Mouse (Mus musculus): ENCODE data around the gene Slc1a2.

The Slc1a2 gene

DNA sequence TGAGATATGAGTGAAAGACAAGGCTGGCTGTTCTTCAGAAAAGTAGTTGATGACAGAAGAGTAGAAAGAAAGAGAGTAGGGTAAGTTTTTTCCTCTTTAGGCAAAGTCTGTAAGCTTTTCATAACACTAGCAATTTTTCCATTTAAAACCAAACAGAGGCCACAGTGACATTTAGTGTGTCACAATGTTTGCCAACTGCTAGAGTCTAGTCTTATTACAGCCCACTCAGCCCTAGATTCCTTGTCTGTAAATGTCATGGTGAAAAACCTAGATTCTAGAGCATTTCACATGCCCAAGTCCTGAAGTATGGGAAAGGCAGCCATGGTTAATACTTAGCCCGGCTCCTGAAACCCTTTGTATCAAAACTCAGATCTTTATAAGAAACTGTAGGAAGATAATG, 112.8 kb downstream of the Slc1a2 start:
- DNase-seq: no peak

DNA sequence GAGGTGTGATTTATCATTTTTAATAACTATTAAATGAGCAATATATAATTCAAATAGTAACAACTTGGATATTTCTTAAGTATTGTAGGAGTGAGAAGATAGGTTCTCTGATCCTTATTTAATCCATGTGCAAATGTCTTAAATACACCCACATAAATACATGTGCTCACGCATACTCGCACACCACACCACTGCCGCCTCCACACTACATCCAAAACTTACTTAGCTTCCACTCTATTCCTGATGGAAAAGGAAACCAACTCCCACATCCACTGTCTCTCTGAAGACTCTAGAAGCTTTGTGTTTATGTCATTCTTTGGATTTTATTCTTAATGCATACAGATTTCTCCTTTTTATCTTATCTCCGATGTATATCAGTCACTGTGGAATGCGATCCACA, 113.8 kb downstream of the Slc1a2 start:
- no peak for DNase-seq

DNA sequence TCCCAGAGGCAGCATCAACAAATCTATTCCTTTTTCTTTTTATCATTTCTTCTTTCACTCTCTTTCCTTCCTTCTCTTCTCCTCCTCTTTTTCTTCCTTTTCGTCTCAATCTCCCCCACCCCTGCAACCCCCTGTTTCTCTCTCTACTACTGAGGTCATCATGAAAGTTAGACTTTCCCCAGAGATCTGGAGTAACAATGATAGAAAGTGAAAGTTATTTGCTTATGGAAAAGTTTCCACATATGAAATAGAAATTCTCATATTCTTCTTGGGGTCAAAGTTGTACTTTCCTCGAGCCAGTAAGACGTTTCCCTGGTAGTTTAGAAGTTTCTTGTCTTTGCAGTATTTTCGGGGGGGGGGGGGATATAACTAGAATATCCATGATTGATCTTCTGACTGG, 116.2 kb downstream of the Slc1a2 start:
- no peak for DNase-seq

GRCm38 (mm10) chr2:102775561-102775960, 117.1 kb downstream of the Slc1a2 start:
- no peak for DNase-seq

- no peak for DNase-seq
Measured at GRCm38 (mm10) chr2:102778208-102778607, 119.7 kb downstream of the Slc1a2 start.

DNA sequence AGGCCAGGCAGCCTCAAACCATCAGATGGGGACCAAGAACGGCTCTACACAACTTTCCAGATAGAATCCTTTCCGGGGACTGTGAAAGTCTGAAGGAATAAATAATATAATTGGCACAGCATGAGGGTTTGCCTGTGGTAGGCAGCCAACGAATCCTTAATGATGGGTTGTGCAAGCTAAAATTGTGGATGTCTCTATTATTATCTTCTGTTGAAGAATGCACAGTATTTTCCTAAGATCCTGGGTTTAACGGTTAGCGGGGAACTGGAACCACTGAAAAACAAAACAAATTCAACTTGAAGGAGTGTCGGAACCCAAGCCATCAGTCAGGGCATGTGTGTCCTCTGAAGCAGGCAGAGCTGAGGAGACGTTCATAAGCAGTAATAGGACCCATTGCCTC, 124.3 kb downstream of the Slc1a2 start:
- no peak for DNase-seq

- no peak for DNase-seq
Measured at GRCm38 (mm10) chr2:102785696-102786095, 127.2 kb downstream of the Slc1a2 start.

DNA sequence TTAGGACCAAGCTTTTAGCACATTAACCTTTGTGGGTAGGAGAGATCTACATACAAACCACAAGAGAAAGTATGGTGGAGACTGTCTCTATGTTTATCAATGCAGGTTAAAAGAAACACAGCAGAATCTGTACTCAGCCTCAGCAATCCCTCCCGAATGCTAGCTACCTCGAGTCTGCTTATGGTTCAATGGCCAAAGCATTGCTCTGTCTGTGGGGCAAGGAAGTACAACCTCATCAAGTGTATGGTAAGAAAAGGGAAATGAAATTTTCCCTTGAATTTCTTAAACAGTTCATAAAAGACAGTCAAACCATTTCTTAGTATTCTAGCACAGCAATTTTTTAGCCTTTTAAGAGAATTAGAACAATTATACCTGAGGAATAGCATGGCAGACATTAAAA, 133.2 kb downstream of the Slc1a2 start:
- no peak for DNase-seq

DNA sequence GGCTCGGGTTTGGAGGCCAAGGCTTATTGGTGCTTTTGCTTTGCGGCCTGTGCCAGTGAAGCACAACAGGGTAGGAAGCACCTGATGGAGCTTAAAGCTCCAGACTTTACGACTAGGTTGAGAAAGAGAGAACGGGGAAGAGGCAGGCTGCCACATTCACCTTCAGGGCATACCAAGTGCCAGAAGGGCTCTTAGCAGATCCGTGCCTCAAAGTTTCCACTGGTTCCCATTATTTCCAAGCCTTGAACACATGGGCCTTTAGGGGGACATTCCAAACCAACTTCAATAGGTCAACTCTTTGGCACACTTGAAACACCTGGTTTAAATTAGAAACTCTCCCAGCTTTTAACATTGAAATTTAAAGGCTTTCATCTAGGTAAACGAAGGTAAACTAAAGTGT, 134.3 kb downstream of the Slc1a2 start:
- DNase-seq: no peak

- DNase-seq: no peak
Measured at GRCm38 (mm10) chr2:102795034-102795433, 136.6 kb downstream of the Slc1a2 start.

DNA sequence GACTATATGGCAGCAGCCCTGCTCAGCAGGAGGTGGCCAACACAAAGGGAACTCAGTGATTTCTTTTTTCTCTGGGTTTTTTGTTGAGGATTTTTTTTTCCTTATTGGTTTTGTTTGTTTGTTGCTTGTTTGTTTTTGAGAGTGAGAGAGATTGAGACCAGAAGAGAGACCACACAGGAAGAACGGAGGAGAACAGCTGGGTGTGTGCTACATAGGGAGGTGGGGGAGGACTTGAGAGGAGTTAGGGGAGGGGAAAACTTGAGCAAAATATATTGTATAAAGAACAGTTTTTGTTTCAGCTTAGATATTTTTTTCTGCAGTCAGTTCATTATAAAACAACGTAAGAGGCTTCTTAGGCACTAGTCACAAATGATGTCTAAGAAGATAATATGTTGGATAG, 139.7 kb downstream of the Slc1a2 start:
- no peak for DNase-seq

GRCm38 (mm10) chr2:102801899-102802298, 143.4 kb downstream of the Slc1a2 start:
- DNase-seq: no peak

DNA sequence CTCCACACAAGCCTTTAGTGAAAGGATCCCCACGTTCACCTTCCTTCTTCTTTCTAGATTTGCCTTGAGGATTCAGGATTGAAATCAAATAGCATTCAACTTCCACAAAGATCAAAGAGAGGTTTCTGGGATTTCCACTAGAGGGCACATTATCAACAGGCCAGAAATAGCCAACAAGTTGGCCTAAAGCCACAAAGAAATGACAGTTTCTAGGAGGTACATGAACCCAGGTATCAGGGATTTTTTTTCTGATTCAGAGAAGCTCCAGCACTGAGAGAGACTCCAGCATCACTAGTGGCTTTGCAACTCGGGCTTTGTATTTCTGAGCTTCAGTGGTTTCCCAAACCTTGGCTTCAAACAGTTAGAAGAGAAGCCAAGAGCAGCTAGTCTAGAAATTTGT, 145.7 kb downstream of the Slc1a2 start:
- peak; percentile 25 for DNase-seq

DNA sequence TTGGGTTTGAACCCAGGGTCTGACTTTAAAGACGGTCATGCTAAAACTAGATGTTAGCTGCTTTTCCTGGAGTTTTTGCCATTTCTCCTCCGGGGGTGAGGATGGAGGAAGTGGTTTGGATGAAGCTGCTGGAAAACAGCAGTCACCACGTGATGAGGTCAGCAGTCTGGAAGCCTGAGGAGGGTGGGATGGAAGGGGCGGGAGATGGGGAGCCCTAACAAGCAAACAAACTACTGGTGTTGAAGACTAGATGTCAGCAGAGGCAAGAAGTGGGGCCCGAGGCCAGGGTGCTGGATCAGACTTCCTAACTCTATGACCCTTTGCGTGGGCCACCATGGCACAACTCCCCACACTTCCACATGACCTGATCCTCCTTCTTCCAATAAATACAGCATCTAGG, 146.8 kb downstream of the Slc1a2 start:
- DNase-seq: no peak

DNA sequence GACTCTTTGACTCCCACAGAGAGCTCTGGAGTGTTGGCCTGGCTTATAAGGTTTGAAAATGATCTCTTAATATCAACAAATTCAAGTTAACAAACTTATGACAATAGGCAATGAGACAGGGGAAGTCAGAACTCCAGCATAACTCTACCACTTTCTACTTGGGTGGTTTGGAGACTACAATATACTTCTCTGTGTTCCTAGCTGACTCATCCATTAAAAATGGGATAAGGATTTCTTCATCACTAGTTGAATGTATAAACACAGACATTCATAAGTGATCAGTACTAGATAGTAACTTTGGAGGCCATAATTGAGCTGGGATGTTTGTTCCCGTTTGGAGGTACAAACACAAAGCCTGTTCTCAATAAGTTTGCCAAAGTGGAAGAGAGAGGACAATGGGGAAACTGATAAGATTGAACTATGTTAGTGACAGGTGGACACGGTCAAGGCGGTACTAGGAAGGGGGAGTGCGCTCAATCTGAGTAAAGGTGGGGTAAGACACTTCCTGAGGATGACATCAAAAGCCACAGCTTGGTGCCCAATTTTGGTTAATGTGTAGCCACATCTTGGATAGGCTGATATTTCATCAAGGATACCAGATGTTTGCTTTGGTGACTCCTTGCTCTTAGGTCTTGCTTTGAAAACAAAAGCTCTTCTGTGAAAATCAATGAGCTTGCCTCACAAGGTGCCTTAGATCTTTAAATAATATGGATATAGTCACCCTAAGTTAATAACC, 147.5 kb downstream of the Slc1a2 start:
- no peak for DNase-seq

DNA sequence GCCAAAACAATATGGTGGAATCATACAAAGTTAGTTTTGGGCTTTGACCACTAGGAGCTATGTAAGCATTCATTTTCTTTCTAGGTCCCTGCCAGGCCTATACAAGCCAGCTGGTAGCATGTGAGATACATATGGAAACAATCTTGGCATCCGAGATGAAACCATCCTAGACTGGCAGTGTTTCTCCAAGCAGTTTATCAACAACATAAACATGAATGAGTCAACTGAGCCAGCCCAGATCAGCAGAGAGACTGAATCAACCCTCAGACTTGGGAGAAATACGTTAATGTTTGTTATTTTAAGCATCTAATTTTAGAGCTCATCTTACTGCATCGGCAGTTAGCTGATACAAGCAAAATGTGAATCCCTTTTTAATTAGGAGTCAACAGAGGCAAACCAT, 149.2 kb downstream of the Slc1a2 start:
- DNase-seq: no peak

GRCm38 (mm10) chr2:102809436-102809835, 151.0 kb downstream of the Slc1a2 start:
- no peak for DNase-seq

GRCm38 (mm10) chr2:102812756-102813155, 154.3 kb downstream of the Slc1a2 start:
- no peak for DNase-seq

DNA sequence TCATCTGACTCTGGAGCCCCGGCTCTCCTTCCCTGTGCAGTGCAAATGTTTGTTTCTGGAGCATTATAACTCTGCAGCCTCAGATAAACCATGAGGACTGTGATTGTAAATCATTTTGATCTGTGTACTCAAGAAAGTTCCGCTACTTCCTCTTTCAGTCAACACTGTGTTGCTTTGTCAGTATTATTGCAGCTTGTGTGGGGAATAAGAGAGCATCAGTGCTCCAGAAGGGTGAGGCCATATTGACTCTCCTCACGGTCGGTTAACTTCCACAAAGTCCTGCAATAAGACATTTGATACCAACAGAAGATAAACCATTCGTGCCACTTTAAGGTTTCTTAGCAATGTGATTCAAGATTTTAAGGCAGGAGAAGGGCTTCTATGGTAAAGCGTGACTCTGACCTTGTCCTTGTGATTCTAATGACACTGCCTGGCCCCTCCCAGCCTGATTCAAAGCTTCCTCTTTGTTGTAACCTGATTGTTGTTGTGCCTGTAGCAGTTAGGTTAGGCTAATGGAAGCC, 156.9 kb downstream of the Slc1a2 start:
- no peak for DNase-seq

- no peak for DNase-seq
Measured at GRCm38 (mm10) chr2:102820225-102820711, 161.8 kb downstream of the Slc1a2 start.

GRCm38 (mm10) chr2:102820790-102821189, 162.3 kb downstream of the Slc1a2 start:
- no peak for DNase-seq

DNA sequence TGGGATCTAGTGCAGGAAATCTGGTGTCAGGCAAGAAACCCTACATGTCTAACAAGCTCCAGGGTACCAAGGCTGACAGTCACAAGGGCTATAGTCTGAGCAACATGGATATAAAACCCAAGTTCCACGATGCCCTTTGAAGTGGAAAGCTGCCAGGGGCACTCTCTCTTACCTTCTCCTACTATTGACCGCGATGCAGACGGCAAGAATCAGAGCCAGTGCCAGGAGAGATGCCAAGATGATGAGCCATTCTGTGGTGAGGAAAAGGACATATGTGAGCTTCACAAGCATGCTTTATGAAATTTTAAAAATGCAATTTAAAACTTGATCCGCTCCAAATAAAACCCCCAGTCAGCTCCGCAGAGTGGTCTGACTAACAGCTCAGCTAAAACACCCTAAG, 163.6 kb downstream of the Slc1a2 start:
- DNase-seq: no peak

GRCm38 (mm10) chr2:102825961-102826633, 167.6 kb downstream of the Slc1a2 start:
- DNase-seq: no peak

DNA sequence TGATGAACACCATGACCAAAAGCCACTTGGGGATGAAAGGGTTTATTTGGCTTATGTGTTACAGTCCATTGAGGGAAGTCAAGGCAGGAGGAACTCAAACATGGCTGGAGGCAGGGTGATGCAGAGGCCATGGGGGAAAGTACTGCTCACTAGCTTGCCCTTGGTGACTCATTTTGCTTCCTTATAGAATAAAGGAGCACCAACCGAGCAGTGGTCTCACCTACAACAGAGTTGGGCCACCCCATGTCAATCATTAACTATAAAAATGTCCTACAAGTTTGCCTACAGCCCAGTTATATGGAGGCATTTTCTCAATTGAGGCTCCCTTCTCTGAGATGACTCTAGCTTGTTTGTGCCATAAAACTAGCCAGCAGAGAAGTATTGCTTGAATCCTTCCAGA, 169.4 kb downstream of the Slc1a2 start:
- no peak for DNase-seq
